Mouse (Mus musculus): Measurements from ENCODE around the gene Cyp2b9. TPM values are rescaled to one million over a fixed set of nuclear protein-coding genes. Genes with fewer than 3 reads are reported as not detected.

Gene Cyp2b9
- polyA plus RNA-seq (2014; fragmentation: Illumina TruSeq; extraction: RNeasy Lipid Tissue Mini Kit (QIAGEN cat#74804); ENCODE audit: insufficient read depth, low read depth, low replicate concordance): not detected

GRCm38 (mm10) chr7:26173111-26173510, at the start of gene Cyp2b9:
Gene Cyp2b9, plus strand, starts transcription at chr7:26173411.

DNA sequence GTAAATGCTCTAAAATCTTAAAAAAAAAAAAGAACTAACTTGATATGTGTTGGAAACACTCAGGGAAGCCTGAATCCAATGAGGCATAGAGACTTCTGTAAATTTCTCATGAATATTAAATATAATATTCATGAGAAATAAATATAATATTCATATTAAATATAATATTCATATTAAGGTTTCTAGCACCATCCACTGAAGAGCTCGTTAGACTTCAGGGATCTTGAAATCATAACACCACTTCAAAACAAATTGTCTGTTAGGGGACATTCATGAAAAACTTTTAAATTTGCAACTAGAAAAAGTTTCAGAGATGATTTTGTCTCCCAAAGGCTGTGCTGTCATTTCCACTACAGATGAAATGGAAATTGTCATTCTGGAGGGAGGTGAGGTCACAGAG, 86.8 kb downstream of the Cyp2b9 start, which contains the start of gene Vmn1r184:
Vmn1r184 (plus strand) TSS at position 301 of the 400 bp plus-strand sequence.

Other genes starting within 250 kb of the Cyp2b9 start
- not detected for gene Cyp2b13, start 111.9 kb upstream of the Cyp2b9 start, polyA plus RNA-seq (2014; fragmentation: Illumina TruSeq; extraction: RNeasy Lipid Tissue Mini Kit (QIAGEN cat#74804); ENCODE audit: insufficient read depth, low read depth, low replicate concordance)
- not detected for gene Vmn1r184, start 86.9 kb downstream of the Cyp2b9 start, polyA plus RNA-seq (2014; fragmentation: Illumina TruSeq; extraction: RNeasy Lipid Tissue Mini Kit (QIAGEN cat#74804); ENCODE audit: insufficient read depth, low read depth, low replicate concordance)
- gene Cyp2a4, start 133.8 kb downstream of the Cyp2b9 start, polyA plus RNA-seq (2014; fragmentation: Illumina TruSeq; extraction: RNeasy Lipid Tissue Mini Kit (QIAGEN cat#74804); ENCODE audit: insufficient read depth, low read depth, low replicate concordance): not detected
- gene Nlrp9c, start 230.3 kb downstream of the Cyp2b9 start, polyA plus RNA-seq (2014; fragmentation: Illumina TruSeq; extraction: RNeasy Lipid Tissue Mini Kit (QIAGEN cat#74804); ENCODE audit: insufficient read depth, low read depth, low replicate concordance): not detected

Data from lung, adult 10 weeks (tissue).